Mouse (Mus musculus) c-Kit-negative CD71-positive TER-119-positive erythroid progenitor cells, embryonic 14.5 days (primary cell): ENCODE data around the gene Oxct2a.
"Not testable (repeated sequence)": the region's sequence is repeated elsewhere in the genome, so short reads cannot be mapped to it uniquely, and the experiment has no call there.

Source experiments
- DNase-seq: peaks from one replicate; pipeline ENCODE4 v3.0.0-alpha.2; 2013; ENCODE audit warnings: low read depth, low spot score

The Oxct2a gene

GRCm38 (mm10) chr4:123313010-123313409, 10.4 kb downstream of the Oxct2a start:
- DNase-seq: no peak

- no peak for DNase-seq
These were observed 11.6 kb downstream of the Oxct2a start for GRCm38 (mm10) chr4:123311845-123312244.

GRCm38 (mm10) chr4:123308292-123308691, 15.1 kb downstream of the Oxct2a start:
- no peak for DNase-seq

- DNase-seq: no peak
These were observed 16.4 kb downstream of the Oxct2a start for GRCm38 (mm10) chr4:123306999-123307398.

DNA sequence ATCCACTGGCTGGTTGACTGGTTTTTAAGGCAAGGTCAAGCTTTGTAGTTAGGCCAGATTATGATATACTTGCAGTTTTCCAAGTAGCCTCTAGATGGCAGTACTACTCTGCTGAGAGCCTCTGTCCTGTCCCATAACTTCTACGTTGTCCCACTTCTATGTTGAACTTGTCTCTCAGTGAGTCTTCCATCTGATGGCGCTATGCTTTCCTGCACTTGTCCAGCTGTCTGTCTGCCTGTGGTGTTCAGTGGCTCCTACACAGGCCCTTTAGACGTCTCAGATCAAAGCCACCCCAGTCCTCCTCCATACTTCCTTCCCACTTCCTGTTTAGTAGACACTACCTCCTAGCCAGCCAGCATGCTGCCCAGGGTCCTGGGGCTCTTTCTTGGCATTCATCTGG, 17.6 kb downstream of the Oxct2a start:
- no peak for DNase-seq

DNA sequence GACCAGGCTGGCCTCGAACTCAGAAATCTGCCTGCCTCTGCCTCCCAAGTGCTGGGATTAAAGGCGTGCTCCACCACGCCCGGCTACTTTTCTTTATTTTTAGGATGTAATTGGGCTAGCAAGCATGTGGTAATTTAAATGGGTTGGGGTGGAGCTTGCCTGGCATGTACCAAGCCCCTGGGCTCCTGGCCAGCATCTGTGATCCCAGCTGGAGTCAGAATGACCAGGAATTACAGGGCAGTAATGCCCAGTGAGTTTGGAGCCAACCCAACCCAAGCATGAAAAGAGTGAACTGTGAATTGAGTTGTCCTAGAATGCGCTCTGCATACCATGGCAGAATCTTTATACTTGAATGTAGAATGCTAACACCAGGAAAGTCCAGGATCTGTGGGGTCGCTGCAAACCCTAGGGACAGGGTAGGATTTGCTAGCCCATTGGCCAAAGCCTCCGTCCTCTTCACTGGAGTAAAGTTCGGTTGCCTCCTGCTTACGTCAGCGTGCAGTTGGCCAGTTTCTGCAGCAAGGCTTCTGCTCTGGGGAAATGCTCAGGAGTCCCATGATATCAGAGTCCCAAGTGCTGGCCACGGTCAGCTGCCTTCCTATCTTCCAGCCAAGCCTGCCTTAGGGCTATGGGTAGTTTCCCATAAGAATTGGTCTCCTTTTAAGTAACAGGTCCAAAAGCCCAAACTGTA, 24.3 kb downstream of the Oxct2a start:
- no peak for DNase-seq

GRCm38 (mm10) chr4:123298226-123298625, 25.2 kb downstream of the Oxct2a start:
- DNase-seq: no peak

DNA sequence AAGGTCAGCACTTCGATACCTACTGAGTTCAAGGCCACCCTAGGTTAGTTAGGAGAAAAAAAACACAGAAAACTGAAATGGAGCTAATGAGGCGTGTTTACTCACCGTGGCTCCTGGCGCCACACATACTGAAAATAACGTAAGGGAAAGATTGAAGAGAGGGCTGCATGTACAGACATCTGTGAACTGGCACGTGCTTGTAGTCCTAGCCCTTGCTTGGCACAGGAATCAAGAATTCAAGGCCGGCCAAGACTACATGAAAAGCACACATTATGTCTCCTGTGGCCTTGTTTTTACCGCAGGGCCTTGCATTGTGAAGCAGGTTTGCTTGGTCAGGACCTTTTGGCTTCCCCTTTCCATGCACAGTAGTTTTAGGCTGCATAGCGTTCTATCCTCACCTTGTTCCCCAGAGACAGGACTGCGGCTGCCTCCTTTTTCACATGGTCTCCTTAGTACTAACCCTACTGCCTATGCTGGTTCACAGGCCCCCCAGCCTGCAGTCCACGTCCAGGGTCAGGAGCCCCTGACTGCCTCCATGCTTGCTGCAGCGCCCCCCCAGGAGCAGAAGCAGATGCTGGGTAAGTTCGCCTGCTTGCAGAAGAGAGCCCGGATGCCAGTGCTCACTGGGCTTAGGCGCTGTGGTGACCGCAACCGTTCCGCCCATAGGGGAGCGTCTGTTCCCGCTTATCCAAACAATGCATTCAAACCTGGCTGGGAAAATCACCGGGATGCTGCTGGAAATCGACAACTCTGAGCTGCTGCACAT, 26.1 kb downstream of the Oxct2a start:
- no peak for DNase-seq

DNA sequence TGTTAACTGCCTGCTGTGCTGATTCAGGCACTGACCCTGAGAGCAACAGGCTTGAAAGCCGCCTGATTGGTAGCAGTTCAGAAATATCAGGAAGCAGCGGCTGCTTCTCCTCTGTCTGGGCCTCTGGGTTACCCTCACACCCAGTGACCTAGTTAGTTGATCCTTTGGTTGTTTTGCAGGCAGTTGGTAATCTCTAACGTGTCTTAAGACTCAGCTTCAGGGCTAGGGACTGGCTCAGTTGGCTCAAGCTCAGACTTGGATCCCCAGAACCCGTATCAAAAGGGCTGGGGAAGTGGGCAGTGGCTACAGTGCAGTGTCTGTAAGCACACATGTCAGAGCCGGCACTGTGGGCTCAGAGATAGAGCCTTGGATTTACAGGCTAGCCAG, 27.3 kb downstream of the Oxct2a start:
- DNase-seq: no peak

DNA sequence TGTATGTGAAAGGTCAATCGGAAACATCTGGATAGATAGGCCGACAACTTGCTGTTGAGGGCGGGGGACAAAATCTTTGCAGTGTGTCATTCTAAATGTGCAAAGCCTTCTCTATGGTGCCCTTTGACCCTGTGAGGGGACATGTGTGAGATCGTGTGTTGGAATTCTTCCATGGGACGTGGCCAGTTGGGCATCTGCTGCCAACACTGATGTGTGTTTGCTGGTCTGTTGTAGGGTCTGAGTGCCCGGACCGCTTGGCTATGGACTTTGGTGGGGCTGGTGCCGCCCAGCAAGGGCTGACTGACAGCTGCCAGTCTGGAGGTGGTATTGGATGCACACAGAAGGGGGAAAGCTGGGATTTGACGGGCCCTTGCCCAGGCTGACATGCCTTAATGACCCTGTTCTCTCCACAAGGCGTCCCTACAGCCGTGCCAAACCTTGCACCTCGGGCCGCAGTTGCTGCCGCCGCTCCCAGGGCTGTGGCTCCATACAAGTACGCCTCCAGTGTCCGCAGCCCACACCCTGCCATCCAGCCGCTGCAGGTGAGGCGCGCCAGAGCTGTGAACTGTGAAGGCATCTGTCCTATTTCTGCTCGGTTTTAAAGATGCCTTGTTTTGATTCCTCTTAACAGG, 27.8 kb downstream of the Oxct2a start:
- no peak for DNase-seq

DNA sequence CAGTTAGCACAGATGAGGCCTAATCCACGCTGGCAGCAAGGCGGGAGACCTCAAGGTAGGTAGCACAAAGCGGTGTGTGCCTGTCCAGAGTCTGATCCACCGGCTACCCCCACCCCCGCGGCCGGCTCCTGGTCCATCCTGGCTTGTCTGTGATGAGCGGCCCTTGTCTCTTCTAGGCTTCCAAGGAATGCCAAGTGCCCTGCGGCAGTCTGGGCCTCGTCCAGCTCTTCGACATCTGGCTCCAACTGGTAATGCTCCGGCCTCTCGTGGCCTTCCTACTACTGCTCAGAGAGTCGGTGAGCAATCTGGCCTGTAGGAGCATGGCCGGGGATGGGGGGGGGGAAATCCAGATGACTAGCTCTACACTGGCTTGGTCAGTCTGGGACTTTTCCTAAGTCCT, 28.4 kb downstream of the Oxct2a start:
- not testable (repeated sequence) for DNase-seq

GRCm38 (mm10) chr4:123293661-123294443, 29.6 kb downstream of the Oxct2a start:
- DNase-seq: no peak

DNA sequence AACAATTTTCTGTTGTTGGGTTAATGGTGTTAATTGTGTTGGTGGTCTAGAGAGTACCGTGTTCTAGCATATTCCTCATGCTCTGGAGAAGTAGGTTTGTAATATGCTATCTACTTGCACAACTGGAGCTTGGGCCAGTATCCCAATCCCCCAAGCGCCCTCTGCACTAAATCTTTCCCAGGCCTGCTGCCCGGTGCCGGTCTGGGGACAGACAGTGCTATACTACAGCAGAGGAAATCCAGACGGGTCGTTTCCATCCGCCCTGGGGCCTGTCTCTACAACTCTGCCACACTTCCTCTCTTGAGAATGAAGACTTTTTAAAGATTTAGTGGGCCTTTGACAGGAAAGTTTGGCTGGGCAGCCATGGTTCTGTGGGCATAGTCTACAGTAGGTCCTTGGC, 30.4 kb downstream of the Oxct2a start:
- no peak for DNase-seq

- no peak for DNase-seq
These were observed 31.0 kb downstream of the Oxct2a start for GRCm38 (mm10) chr4:123292390-123292789.

DNA sequence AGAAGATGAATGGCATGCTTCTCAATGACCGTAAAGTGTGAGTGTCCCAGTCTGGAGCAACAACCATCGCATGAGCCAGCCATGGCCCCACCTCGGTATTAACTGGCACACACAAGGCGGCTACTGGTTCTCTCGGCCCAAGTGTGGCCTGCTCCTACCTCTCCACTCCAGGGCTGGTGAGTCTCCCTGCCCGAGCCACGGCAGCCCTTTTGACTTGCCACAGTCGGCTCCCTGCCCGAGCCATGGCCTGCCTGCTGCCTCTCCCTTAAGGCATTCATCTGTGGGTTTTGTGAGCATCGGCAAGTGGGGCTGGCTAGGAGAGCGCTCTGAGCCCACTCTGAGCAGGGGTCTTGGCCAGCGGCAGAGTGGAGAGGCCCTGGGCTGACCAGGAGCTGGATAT, 34.4 kb downstream of the Oxct2a start:
- no peak for DNase-seq

GRCm38 (mm10) chr4:123286790-123287189, 36.6 kb downstream of the Oxct2a start:
- peak; percentile 75 for DNase-seq

DNA sequence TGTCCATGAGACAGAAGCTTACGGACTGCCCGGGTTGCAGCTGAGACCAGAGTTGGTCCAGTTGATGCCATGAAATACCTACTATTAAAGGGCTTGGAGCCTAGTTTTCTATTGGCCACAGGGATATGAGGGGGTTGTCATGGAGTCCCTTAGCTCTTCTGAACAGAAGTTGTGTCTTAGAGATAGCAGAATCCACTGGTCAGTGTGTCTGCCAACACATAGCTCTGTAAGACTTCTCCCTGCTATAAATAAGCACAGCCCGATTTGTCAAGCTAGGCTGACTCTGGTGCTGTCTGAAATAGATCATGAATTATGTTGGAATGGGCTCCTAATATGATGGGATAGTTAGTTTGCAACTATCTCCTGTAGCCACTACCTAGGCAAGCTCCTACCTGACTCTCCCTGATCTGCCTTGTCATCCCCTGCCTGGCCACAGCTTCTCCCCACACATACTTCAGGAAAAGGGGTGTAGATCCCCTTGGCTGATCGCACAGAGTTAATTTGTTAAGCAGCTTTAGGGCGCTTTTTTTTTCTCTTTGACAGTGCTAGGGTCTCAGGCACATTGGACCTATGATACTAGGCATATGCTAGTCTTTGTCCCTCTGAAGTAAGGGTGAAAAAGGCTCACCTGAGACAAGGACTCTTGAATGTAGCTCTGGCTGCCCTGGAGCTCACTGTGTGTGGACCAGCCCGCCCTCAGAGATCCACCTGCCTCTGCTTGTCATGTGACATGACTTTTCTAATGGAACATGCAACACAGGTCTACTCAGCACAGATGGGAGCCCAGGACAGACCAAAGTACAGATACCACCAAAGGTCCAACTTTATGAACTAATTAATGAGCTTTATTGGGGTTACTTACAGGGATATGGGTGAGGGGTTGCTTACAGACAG, 38.5 kb downstream of the Oxct2a start:
- DNase-seq: no peak

DNA sequence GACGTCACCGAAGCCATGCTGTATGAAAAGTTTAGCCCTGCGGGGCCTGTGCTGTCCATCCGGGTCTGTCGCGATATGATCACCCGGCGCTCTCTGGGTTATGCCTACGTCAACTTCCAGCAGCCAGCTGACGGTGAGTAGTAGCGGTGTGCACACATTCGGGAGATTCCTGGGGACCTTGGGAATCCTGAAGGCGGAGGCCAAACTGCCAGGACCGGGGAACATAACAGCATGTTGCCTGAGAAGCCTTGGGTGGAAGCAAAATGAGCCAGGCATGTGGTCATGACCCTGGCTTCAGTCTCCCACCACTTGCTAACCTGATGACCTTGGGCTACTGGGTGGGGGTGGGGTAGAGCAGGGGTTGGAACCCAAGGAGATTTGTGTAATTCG, 39.8 kb downstream of the Oxct2a start:
- DNase-seq: not testable (repeated sequence)

DNA sequence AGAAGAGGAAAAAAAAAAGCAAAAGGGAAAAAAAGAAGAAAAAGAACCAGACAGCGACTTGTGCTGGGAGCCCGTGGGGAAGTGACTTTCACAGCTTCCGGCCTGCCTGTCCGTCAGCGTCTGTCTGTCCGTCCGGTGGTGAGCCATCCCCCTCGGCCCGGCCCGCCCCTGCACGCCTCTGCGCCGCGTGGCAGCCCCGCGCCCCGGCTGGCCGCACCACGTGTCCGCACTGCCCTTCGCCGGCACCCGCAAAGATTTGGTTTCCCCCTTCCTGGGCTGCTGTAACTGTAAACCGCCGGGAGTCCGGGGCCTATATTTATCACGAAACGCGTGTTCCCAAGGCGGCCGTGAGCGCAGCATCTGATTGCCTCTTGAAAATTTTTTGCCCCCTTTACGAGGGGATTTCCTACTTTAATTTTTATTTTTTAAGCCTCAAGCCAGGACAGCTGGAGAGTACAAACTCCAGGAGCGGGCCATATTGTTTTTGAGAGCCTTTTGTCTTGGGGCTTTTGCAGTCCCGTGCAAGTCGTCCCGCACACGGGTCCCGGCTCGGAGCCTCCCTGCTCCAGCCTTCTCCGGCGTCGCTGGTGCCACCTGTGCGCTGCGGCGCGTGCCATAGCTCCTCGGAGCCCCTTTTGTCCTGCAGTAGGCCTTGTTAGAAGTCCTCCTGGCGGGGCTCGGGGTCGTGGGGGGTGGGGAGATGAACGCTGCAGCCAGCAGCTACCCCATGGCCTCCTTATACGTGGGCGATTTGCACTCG, 40.3 kb downstream of the Oxct2a start:
- DNase-seq: not testable (repeated sequence)

- DNase-seq: peak; percentile 89
These were observed 40.9 kb downstream of the Oxct2a start for GRCm38 (mm10) chr4:123282500-123282899.
